Mouse (Mus musculus): ENCODE data around the gene Rpl29. TPM values are rescaled to one million over a fixed set of nuclear protein-coding genes. Genes with fewer than 3 reads are reported as not detected.

Gene Rpl29
- polyA plus RNA-seq, 1 experiment: 40.6 TPM

- TF ChIP-seq GATA1 (IDR thresholded peaks at IDR 0.05; ENCODE audit: low read length): no peak
Measured at GRCm38 (mm10) chr9:106410086-106410650, 19.1 kb upstream of the Rpl29 start.

GRCm38 (mm10) chr9:106411091-106411594 is 18.1 kb upstream of the Rpl29 start:
- no peak for TF ChIP-seq GATA1 (IDR thresholded peaks at IDR 0.05; ENCODE audit: low read length)

GRCm38 (mm10) chr9:106411729-106412128 is 17.5 kb upstream of the Rpl29 start:
- TF ChIP-seq GATA1 (IDR thresholded peaks at IDR 0.05; ENCODE audit: low read length): no peak

- no peak for TF ChIP-seq GATA1 (IDR thresholded peaks at IDR 0.05; ENCODE audit: low read length)
Measured at GRCm38 (mm10) chr9:106412210-106412609, 17.0 kb upstream of the Rpl29 start.

GRCm38 (mm10) chr9:106413606-106414005 is 15.6 kb upstream of the Rpl29 start:
- no peak for TF ChIP-seq GATA1 (IDR thresholded peaks at IDR 0.05; ENCODE audit: low read length)

GRCm38 (mm10) chr9:106416826-106417225 is 12.4 kb upstream of the Rpl29 start:
- TF ChIP-seq GATA1 (IDR thresholded peaks at IDR 0.05; ENCODE audit: low read length): no peak

- no peak for TF ChIP-seq GATA1 (IDR thresholded peaks at IDR 0.05; ENCODE audit: low read length)
Measured at GRCm38 (mm10) chr9:106417841-106418625, 11.2 kb upstream of the Rpl29 start.

- no peak for TF ChIP-seq GATA1 (IDR thresholded peaks at IDR 0.05; ENCODE audit: low read length)
Measured at GRCm38 (mm10) chr9:106420608-106421007, 8.6 kb upstream of the Rpl29 start.

- TF ChIP-seq GATA1 (IDR thresholded peaks at IDR 0.05; ENCODE audit: low read length): no peak
Measured at GRCm38 (mm10) chr9:106421033-106421864, 8.0 kb upstream of the Rpl29 start.

GRCm38 (mm10) chr9:106421865-106422160 is 7.4 kb upstream of the Rpl29 start:
- TF ChIP-seq GATA1 (IDR thresholded peaks at IDR 0.05; ENCODE audit: low read length): no peak

GRCm38 (mm10) chr9:106428719-106429220 is 484 bp upstream of the Rpl29 start:
- TF ChIP-seq GATA1 (IDR thresholded peaks at IDR 0.05; ENCODE audit: low read length): no peak

- no peak for TF ChIP-seq GATA1 (IDR thresholded peaks at IDR 0.05; ENCODE audit: low read length)
Measured at GRCm38 (mm10) chr9:106430015-106430264, 686 bp downstream of the Rpl29 start.

GRCm38 (mm10) chr9:106433389-106433788 is 4.1 kb downstream of the Rpl29 start:
- TF ChIP-seq GATA1 (IDR thresholded peaks at IDR 0.05; ENCODE audit: low read length): no peak

GRCm38 (mm10) chr9:106436566-106436965 is 7.3 kb downstream of the Rpl29 start:
- no peak for TF ChIP-seq GATA1 (IDR thresholded peaks at IDR 0.05; ENCODE audit: low read length)

- TF ChIP-seq GATA1 (IDR thresholded peaks at IDR 0.05; ENCODE audit: low read length): no peak
Measured at GRCm38 (mm10) chr9:106442680-106443079, 13.4 kb downstream of the Rpl29 start.

- TF ChIP-seq GATA1 (IDR thresholded peaks at IDR 0.05; ENCODE audit: low read length): no peak
Measured at GRCm38 (mm10) chr9:106444836-106445235, 15.6 kb downstream of the Rpl29 start.
